Mouse (Mus musculus): Measurements from ENCODE around the gene Copg1. TPM values are rescaled to one million over a fixed set of nuclear protein-coding genes. Genes with fewer than 3 reads are reported as not detected.

The Copg1 gene
- 69.3 and 72.4 TPM in 2 replicates for polyA plus RNA-seq (2012; rRNA removed)

GRCm38 (mm10) chr6:87887594-87888233 lies at the start of gene Copg1:
TSS of gene Copg1 (plus strand) at chr6:87887814.
- peaks cover 21% of the 10 kb centered on the region for H3K36me3 ChIP-seq (ENCODE audit: control insufficient read depth, insufficient read depth, low read length)
- peak within 1 kb of the TSS; percentile 28; the same call in 1 of the 2 replicates for H3K27ac ChIP-seq (ENCODE audit: control insufficient read depth, insufficient read depth, low read length)
- peaks cover 9% of the 10 kb centered on the region; the same call in 1 of the 2 replicates for H3K4me1 ChIP-seq (replicated peaks; ENCODE audit: control insufficient read depth, insufficient read depth, low read length)
- TF ChIP-seq POLR2A (IDR thresholded peaks at IDR 0.05; ENCODE audit: control insufficient read depth, extremely low read depth, insufficient read depth, low read length, poor library complexity), result peak; percentile 76
- TF ChIP-seq CTCF (IDR thresholded peaks at IDR 0.05; ENCODE audit: borderline replicate concordance, control insufficient read depth, extremely low read depth, insufficient read depth, low read length, poor library complexity), result peak; percentile 92
- H3K4me3 ChIP-seq (ENCODE audit: control insufficient read depth, insufficient read depth, low read length), result peak within 1 kb of the TSS; percentile 68
- DNase-seq, result peak; percentile 100
- under 1% methylated on average over 31 of the region's 31 CpGs for WGBS
- no peaks in the 10 kb centered on the region for H3K27me3 ChIP-seq (ENCODE audit: control insufficient read depth, insufficient read depth, low read length)

DNA sequence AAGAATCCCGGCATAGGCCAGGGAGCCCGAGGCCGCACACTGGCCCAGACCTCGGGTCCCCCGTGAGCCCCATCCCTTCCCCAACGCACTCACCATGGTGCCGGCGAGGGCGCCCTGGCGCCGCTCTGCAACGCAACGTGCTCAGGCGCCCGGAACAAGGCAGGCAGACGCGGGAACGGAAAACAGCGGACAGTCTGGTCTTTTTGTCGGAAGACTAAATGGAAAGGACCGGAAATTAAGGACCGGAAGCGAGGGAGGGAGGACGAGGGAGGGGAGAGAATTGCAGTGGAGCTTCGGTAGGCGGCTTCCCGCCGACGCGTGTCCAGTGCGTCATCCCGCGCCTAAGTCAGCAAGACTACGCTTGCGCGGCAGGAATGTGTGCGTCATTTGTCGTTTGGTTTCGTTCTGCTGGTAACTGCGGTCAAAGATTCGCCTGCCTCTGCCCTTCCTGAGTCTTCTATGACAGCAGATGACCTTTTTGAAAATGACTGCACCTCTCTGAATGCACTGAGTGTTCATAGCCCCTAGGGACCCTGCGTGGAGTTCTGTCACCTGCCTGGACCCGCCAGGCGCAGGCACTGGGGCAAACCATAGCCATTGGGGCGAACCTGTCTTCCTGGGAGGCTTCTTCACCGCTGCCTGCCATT lies 48.9 kb upstream of the Copg1 start, which contains the start of gene Isy1:
Gene Isy1, minus strand, starts transcription at position 248 of the 647 bp plus-strand sequence.
- TF ChIP-seq POLR2A (IDR thresholded peaks at IDR 0.05; ENCODE audit: control insufficient read depth, extremely low read depth, insufficient read depth, low read length, poor library complexity) (peak; percentile 47; the same call in 1 of the 2 replicates), CTCF (IDR thresholded peaks at IDR 0.05; ENCODE audit: borderline replicate concordance, control insufficient read depth, extremely low read depth, insufficient read depth, low read length, poor library complexity) (0 out of 2 replicates have a peak, but pooled peaks have one; percentile 19)
- under 1% methylated on average over 46 of the region's 46 CpGs for WGBS
- Histone ChIP-seq H3K27ac (ENCODE audit: control insufficient read depth, insufficient read depth, low read length) (peak within 1 kb of the TSS; percentile 86), H3K36me3 (ENCODE audit: control insufficient read depth, insufficient read depth, low read length) (peaks cover 25% of the 10 kb centered on the region), H3K4me3 (ENCODE audit: control insufficient read depth, insufficient read depth, low read length) (peak within 1 kb of the TSS; percentile 78), H3K4me1 (replicated peaks; ENCODE audit: control insufficient read depth, insufficient read depth, low read length) (peaks cover 2% of the 10 kb centered on the region; the same call in 1 of the 2 replicates), H3K27me3 (ENCODE audit: control insufficient read depth, insufficient read depth, low read length) (no peaks in the 10 kb centered on the region)
- peak; percentile 84 for DNase-seq

DNA sequence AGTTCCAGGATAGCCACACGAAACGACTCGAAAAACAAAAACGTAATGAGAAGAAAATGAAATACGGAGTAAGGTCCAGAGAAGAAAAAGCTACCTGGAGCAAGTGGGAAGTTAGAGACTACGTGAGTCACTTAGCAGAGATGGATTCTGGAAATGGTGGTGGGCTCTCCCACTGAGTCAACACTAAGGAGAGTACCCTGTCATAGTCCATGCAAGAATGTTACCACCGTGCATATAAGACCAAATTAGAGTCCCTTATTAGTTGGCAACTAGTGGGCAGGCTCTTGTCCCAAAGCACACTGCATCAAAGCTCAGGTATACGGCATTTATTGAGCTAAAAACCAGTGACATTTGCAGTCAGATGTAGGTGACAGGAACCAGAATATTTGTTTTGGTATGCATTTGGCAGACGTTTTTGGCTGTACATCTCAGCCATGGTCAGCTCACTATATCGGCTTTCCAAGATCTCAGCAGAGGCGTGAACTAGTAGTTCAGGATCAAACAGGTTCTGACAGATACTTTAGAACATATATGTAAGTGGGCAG lies 47.7 kb upstream of the Copg1 start:
- no peaks in the 10 kb centered on the region for H3K27me3 ChIP-seq (ENCODE audit: control insufficient read depth, insufficient read depth, low read length)
- TF ChIP-seq POLR2A (IDR thresholded peaks at IDR 0.05; ENCODE audit: control insufficient read depth, extremely low read depth, insufficient read depth, low read length, poor library complexity) (no peak), CTCF (IDR thresholded peaks at IDR 0.05; ENCODE audit: borderline replicate concordance, control insufficient read depth, extremely low read depth, insufficient read depth, low read length, poor library complexity) (no peak)
- H3K27ac ChIP-seq (ENCODE audit: control insufficient read depth, insufficient read depth, low read length), result no peak overlapping the region
- H3K4me3 ChIP-seq (ENCODE audit: control insufficient read depth, insufficient read depth, low read length), result no peak overlapping the region
- H3K4me1 ChIP-seq (replicated peaks; ENCODE audit: control insufficient read depth, insufficient read depth, low read length), result peaks cover 2% of the 10 kb centered on the region; the same call in 1 of the 2 replicates
- no peak for DNase-seq
- WGBS, result 69% methylated on average over 11 of the region's 11 CpGs
- H3K36me3 ChIP-seq (ENCODE audit: control insufficient read depth, insufficient read depth, low read length), result peaks cover 34% of the 10 kb centered on the region

GRCm38 (mm10) chr6:87841635-87842034 lies 46.0 kb upstream of the Copg1 start:
- TF ChIP-seq CTCF (IDR thresholded peaks at IDR 0.05; ENCODE audit: borderline replicate concordance, control insufficient read depth, extremely low read depth, insufficient read depth, low read length, poor library complexity) (no peak), POLR2A (IDR thresholded peaks at IDR 0.05; ENCODE audit: control insufficient read depth, extremely low read depth, insufficient read depth, low read length, poor library complexity) (no peak)
- peaks cover 42% of the 10 kb centered on the region for H3K36me3 ChIP-seq (ENCODE audit: control insufficient read depth, insufficient read depth, low read length)
- H3K27ac ChIP-seq (ENCODE audit: control insufficient read depth, insufficient read depth, low read length), result no peak overlapping the region
- H3K27me3 ChIP-seq (ENCODE audit: control insufficient read depth, insufficient read depth, low read length), result no peaks in the 10 kb centered on the region
- DNase-seq, result no peak
- H3K4me1 ChIP-seq (replicated peaks; ENCODE audit: control insufficient read depth, insufficient read depth, low read length), result peaks cover 2% of the 10 kb centered on the region; the same call in 1 of the 2 replicates
- no peak overlapping the region for H3K4me3 ChIP-seq (ENCODE audit: control insufficient read depth, insufficient read depth, low read length)
- WGBS, result 91% methylated on average over 8 of the region's 8 CpGs

DNA sequence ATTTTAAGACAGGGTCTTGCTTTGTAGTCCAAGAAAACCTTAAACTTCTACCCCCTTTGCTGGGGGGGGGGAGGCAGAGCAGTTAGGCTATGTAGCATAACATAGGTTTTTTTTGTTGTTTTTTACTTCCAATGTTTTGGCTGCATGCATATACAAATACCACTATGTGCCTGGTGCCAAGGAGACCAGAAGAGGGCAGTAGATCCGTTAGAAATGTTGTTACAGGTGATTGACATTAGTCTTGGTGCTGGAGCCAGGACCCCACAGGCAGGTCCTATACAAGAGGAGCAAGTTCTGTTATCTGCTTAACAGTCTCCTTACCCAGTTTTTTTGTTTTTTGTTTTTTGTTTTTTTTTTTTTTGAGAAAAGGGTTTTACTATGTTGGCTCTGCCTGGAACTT lies 45.4 kb upstream of the Copg1 start:
- TF ChIP-seq CTCF (IDR thresholded peaks at IDR 0.05; ENCODE audit: borderline replicate concordance, control insufficient read depth, extremely low read depth, insufficient read depth, low read length, poor library complexity) (no peak), POLR2A (IDR thresholded peaks at IDR 0.05; ENCODE audit: control insufficient read depth, extremely low read depth, insufficient read depth, low read length, poor library complexity) (no peak)
- peak; percentile 24 for DNase-seq
- H3K27ac ChIP-seq (ENCODE audit: control insufficient read depth, insufficient read depth, low read length), result no peak overlapping the region
- H3K36me3 ChIP-seq (ENCODE audit: control insufficient read depth, insufficient read depth, low read length), result peaks cover 42% of the 10 kb centered on the region
- WGBS, result 57% methylated on average over 1 of the region's 1 CpGs
- peaks cover 2% of the 10 kb centered on the region; the same call in 1 of the 2 replicates for H3K4me1 ChIP-seq (replicated peaks; ENCODE audit: control insufficient read depth, insufficient read depth, low read length)
- no peaks in the 10 kb centered on the region for H3K27me3 ChIP-seq (ENCODE audit: control insufficient read depth, insufficient read depth, low read length)
- H3K4me3 ChIP-seq (ENCODE audit: control insufficient read depth, insufficient read depth, low read length), result no peak overlapping the region

DNA sequence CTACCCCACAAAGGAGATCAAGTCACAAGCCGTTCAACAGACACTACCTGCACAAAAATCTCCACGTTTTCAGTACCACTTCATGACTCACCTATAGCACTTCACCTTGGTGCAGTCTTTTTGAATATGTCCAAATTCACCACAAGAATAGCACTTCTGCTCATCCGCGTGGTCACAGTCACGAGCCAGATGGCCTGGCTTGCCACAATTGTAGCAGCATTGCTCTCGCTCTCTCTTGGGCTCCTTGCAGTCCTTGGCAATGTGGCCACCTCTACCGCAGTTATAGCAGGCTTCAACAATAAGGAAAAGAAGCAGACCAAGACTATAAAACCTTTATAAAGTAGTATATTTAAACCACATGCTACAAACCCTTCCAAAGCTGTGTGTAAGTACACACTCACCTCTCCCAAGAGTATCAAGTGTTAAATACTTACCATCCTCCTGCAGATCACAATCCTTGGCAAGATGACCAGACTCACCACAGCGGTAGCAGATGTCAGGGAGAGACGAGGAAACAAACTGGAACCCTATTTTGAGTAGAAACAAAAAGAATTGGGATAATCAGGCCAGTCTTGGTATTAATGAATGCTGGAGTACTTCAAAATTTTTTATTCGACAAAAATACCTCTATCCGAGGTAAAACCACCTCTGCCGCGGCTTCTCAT lies 42.5 kb upstream of the Copg1 start:
- WGBS, result 95% methylated on average over 13 of the region's 13 CpGs
- TF ChIP-seq CTCF (IDR thresholded peaks at IDR 0.05; ENCODE audit: borderline replicate concordance, control insufficient read depth, extremely low read depth, insufficient read depth, low read length, poor library complexity) (no peak), POLR2A (IDR thresholded peaks at IDR 0.05; ENCODE audit: control insufficient read depth, extremely low read depth, insufficient read depth, low read length, poor library complexity) (no peak)
- H3K36me3 ChIP-seq (ENCODE audit: control insufficient read depth, insufficient read depth, low read length), result peaks cover 42% of the 10 kb centered on the region

More for the DNA sequence above, 42.5 kb upstream of the Copg1 start:
- Histone ChIP-seq H3K4me3 (ENCODE audit: control insufficient read depth, insufficient read depth, low read length) (no peak overlapping the region), H3K4me1 (replicated peaks; ENCODE audit: control insufficient read depth, insufficient read depth, low read length) (peaks cover 2% of the 10 kb centered on the region; the same call in 1 of the 2 replicates), H3K27me3 (ENCODE audit: control insufficient read depth, insufficient read depth, low read length) (no peaks in the 10 kb centered on the region), H3K27ac (ENCODE audit: control insufficient read depth, insufficient read depth, low read length) (no peak overlapping the region)
- DNase-seq, result no peak
